Mouse (Mus musculus): ENCODE data around the gene 4930518I15Rik. TPM values are rescaled to one million over a fixed set of nuclear protein-coding genes. Genes with fewer than 3 reads are reported as not detected.
"Not testable (repeated sequence)": the region's sequence is repeated elsewhere in the genome, so short reads cannot be mapped to it uniquely, and the experiment has no call there.

The 4930518I15Rik gene
- polyA plus RNA-seq, 1 experiment from 2014 or later = 8.4 TPM

- DNase-seq (ENCODE audit: low spot score) = no peak
Measured at GRCm38 (mm10) chr2:156844715-156845114, 13.0 kb downstream of the 4930518I15Rik start.

- no peak for DNase-seq (ENCODE audit: low spot score)
Measured at GRCm38 (mm10) chr2:156843331-156843730, 14.4 kb downstream of the 4930518I15Rik start.

- DNase-seq (ENCODE audit: low spot score) = no peak
Measured at GRCm38 (mm10) chr2:156842711-156843110, 15.0 kb downstream of the 4930518I15Rik start.

- peak; percentile 36 for DNase-seq (ENCODE audit: low spot score)
Measured at GRCm38 (mm10) chr2:156841841-156842706, 15.7 kb downstream of the 4930518I15Rik start.

GRCm38 (mm10) chr2:156841028-156841840, 16.5 kb downstream of the 4930518I15Rik start:
- peak; percentile 71 for DNase-seq (ENCODE audit: low spot score)

- DNase-seq (ENCODE audit: low spot score) = no peak
Measured at GRCm38 (mm10) chr2:156840301-156841027, 17.3 kb downstream of the 4930518I15Rik start.

- DNase-seq (ENCODE audit: low spot score) = peak; percentile 94
Measured at GRCm38 (mm10) chr2:156839319-156840191, 18.2 kb downstream of the 4930518I15Rik start, which contains the start of gene Tgif2. Gene Tgif2, plus strand, starts transcription at chr2:156840007.

GRCm38 (mm10) chr2:156838839-156839238, 18.9 kb downstream of the 4930518I15Rik start:
- no peak for DNase-seq (ENCODE audit: low spot score)

GRCm38 (mm10) chr2:156834336-156834735, 23.4 kb downstream of the 4930518I15Rik start:
- no peak for DNase-seq (ENCODE audit: low spot score)

GRCm38 (mm10) chr2:156825128-156825527, 32.6 kb downstream of the 4930518I15Rik start:
- not testable (repeated sequence) for DNase-seq (ENCODE audit: low spot score)

GRCm38 (mm10) chr2:156816116-156816515, 41.6 kb downstream of the 4930518I15Rik start:
- no peak for DNase-seq (ENCODE audit: low spot score)

- DNase-seq (ENCODE audit: low spot score) = no peak
Measured at GRCm38 (mm10) chr2:156815412-156815811, 42.3 kb downstream of the 4930518I15Rik start.

GRCm38 (mm10) chr2:156814893-156815292, 42.9 kb downstream of the 4930518I15Rik start:
- no peak for DNase-seq (ENCODE audit: low spot score)

GRCm38 (mm10) chr2:156814344-156814801, 43.4 kb downstream of the 4930518I15Rik start:
- no peak for DNase-seq (ENCODE audit: low spot score)

GRCm38 (mm10) chr2:156811556-156811955, 46.2 kb downstream of the 4930518I15Rik start:
- no peak for DNase-seq (ENCODE audit: low spot score)

GRCm38 (mm10) chr2:156810716-156811115, 47.0 kb downstream of the 4930518I15Rik start:
- no peak for DNase-seq (ENCODE audit: low spot score)

- peak; percentile 45 for DNase-seq (ENCODE audit: low spot score)
Measured at GRCm38 (mm10) chr2:156809579-156809978, 48.2 kb downstream of the 4930518I15Rik start.

GRCm38 (mm10) chr2:156806886-156807285, 50.9 kb downstream of the 4930518I15Rik start:
- DNase-seq (ENCODE audit: low spot score) = no peak

All from thymus, postnatal 0 days (tissue).